21 mouse cellular contexts compared by ENCODE assay signal in the genomic region with DNA sequence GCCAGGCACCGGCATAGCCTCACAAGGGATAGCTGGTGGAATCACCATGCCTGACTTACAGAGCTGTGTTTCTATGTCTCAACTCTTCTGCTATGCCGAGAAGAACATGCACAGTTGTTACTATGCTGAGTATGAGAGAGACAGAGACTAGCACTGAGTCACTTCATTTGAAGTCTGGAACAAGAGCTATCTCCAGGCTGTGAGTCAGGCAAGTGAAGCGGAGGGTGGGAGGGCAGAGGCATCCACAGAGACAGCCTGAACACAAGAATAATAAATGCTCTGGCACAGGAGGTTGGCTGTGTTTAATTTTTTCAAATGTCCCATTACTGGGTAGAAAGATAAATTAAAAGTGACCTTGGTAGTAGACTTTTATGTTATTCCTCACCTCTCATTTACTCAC.
DNase-seq lines count a peak whose midpoint lies in the region; ATAC-seq lines count a peak whose summit lies in the region.
"Had no signal": no experiment of that assay in that cellular context is flagged by ENCODE, and none has a peak within 500 bp of the region (broad histone marks: within the 10 kb centered on the region; RNA-seq: fewer than 3 reads in every experiment).

No protein-coding gene starts in this region.

- H3K9ac ChIP-seq in hindbrain, embryonic 12.5 days: no peak overlapping the region
- H3K9ac ChIP-seq: forebrain, embryonic 12.5 days; heart, embryonic 12.5 days; hindbrain, embryonic 13.5 days; limb, embryonic 13.5 days; liver, embryonic 14.5 days; lung, embryonic 15.5 days had no signal

- no peaks in the 10 kb centered on the region for H3K9me3 ChIP-seq in hindbrain, embryonic 12.5 days (replicated peaks)
- H3K9me3 ChIP-seq: forebrain, embryonic 12.5 days; heart, embryonic 12.5 days; hindbrain, embryonic 13.5 days; limb, embryonic 13.5 days; lung, embryonic 15.5 days; midbrain, embryonic 10.5 days had no signal

- 95% methylated on average over 3 of the region's 3 CpGs for WGBS in hindbrain, embryonic 12.5 days

- no peaks in the 10 kb centered on the region for H3K36me3 ChIP-seq in hindbrain, embryonic 12.5 days
- H3K36me3 ChIP-seq: forebrain, embryonic 12.5 days; heart, embryonic 12.5 days; hindbrain, embryonic 13.5 days; limb, embryonic 13.5 days; lung, embryonic 15.5 days; midbrain, embryonic 10.5 days had no signal

- intact Hi-C loops in left cerebral cortex, postnatal 36 days (cut with DNase I): loop anchor here (10.0 kb wide), 1 partner anchor 273 kb away; no protein-coding TSS in a partner anchor
- intact Hi-C loops in left cerebral cortex, postnatal 14 days (cut with DNase I): no loop called here

- ATAC-seq in frontal cortex, adult (ENCODE audit: low TSS enrichment): peak; percentile 98
- no peak for ATAC-seq in hindbrain, embryonic 12.5 days (ENCODE audit: low FRiP score)

- no peak overlapping the region for H3K27ac ChIP-seq in hindbrain, embryonic 12.5 days
- H3K27ac ChIP-seq: forebrain, embryonic 12.5 days; hindbrain, embryonic 13.5 days; limb, embryonic 13.5 days; liver, embryonic 14.5 days; lung, embryonic 15.5 days; macrophage; midbrain, embryonic 10.5 days had no signal

- H3K4me1 ChIP-seq in hindbrain, embryonic 12.5 days: peaks cover 3% of the 10 kb centered on the region; the same call in 1 of the 2 replicates
- H3K4me1 ChIP-seq: forebrain, embryonic 12.5 days; heart, embryonic 12.5 days; limb, embryonic 13.5 days; lung, embryonic 15.5 days had no signal

- H3K4me3 ChIP-seq in hindbrain, embryonic 12.5 days: no peak overlapping the region
- H3K4me3 ChIP-seq: forebrain, embryonic 12.5 days; heart, embryonic 12.5 days; hindbrain, embryonic 13.5 days; limb, embryonic 13.5 days; lung, embryonic 15.5 days; midbrain, embryonic 10.5 days had no signal

- no peak overlapping the region for H3K4me2 ChIP-seq in hindbrain, embryonic 12.5 days (replicated peaks)
- H3K4me2 ChIP-seq: forebrain, embryonic 12.5 days; heart, embryonic 12.5 days; hindbrain, embryonic 13.5 days; limb, embryonic 13.5 days; lung, embryonic 15.5 days had no signal

- no peaks in the 10 kb centered on the region for H3K27me3 ChIP-seq in hindbrain, embryonic 12.5 days
- H3K27me3 ChIP-seq: forebrain, embryonic 12.5 days; heart, embryonic 12.5 days; hindbrain, embryonic 13.5 days; limb, embryonic 13.5 days; lung, embryonic 15.5 days had no signal

- DNase-seq in frontal cortex, postnatal 14 days (ENCODE audit: low spot score in 2 of 2): no peak
- peak; percentile 30 to 48 for DNase-seq in left cerebral cortex, adult 18-20 months (ENCODE audit: low spot score in 2 of 2)
- DNase-seq in left cerebral cortex, postnatal 36 days (ENCODE audit: low spot score in 2 of 2): no peak
- DNase-seq in Muller cell, postnatal 12 days (ENCODE audit: inconsistent ontology term): peak; percentile 78
- peak; percentile 26 to 31 for DNase-seq in left cerebral cortex, postnatal 14 days (ENCODE audit: low spot score in 2 of 2)
- DNase-seq in ovary, postnatal 14 days (ENCODE audit: low spot score): no peak
- DNase-seq: cerebellum, adult 9-11 months; heart, postnatal 14 days; kidney, adult 8-10 months; kidney, postnatal 14 days; thymus, postnatal 25 days had no signal

Comparison
In these comparisons a context has a peak if more than half of its experiments do, and no peak if none do; other contexts are left out.
1. DNase-seq: peak in left cerebral cortex, adult 18-20 months (2 of 2), Muller cell, postnatal 12 days (single experiment) and left cerebral cortex, postnatal 14 days (2 of 2); none in frontal cortex, postnatal 14 days (0 of 2), left cerebral cortex, postnatal 36 days (0 of 2) and ovary, postnatal 14 days (single experiment).